8 mouse cellular contexts compared by ENCODE assay signal in genomic region chr8:66486084-66486763, GRCm38 (mm10). TPM values are rescaled to one million over a fixed set of nuclear protein-coding genes. Genes with fewer than 3 reads are reported as not detected.
DNase-seq lines count a peak whose midpoint lies in the region; ATAC-seq and TF ChIP-seq lines count a peak whose summit lies in the region.

Tma16 (minus strand) TSS chr8:66486530.

- H3K27me3 ChIP-seq in CH12.LX (replicated peaks): no peaks in the 10 kb centered on the region
- H3K27me3 ChIP-seq in forebrain, embryonic 12.5 days: no peaks in the 10 kb centered on the region
- H3K27me3 ChIP-seq in heart, postnatal 0 days (ENCODE audit: control insufficient read depth, insufficient read depth, low read length): no peaks in the 10 kb centered on the region
- no peaks in the 10 kb centered on the region for H3K27me3 ChIP-seq in liver, embryonic 16.5 days (ENCODE audit: control insufficient read depth, insufficient read depth, low read depth, low read length)
- no peaks in the 10 kb centered on the region for H3K27me3 ChIP-seq in neural tube, embryonic 13.5 days
- no peaks in the 10 kb centered on the region for H3K27me3 ChIP-seq in testis, adult 2 months (ENCODE audit: control insufficient read depth, insufficient read depth, low read length)

- in situ Hi-C loops in CH12.LX (cut with MboI; ENCODE audit: low pct_ligation_motif_present, low pct_unique_long_range_greater_than_20kb, low sequenced_read_pairs): no loop called here

- peaks cover 31% of the 10 kb centered on the region for H3K79me2 ChIP-seq in CH12.LX (replicated peaks; ENCODE audit: control insufficient read depth, extremely low read depth, insufficient read depth, poor library complexity, severe bottlenecking)

- no peak for TF ChIP-seq RAD21 in CH12.LX (IDR thresholded peaks at IDR 0.05; ENCODE audit: low read depth, low read length)

- TF ChIP-seq EP300 in CH12.LX (IDR thresholded peaks at IDR 0.05; ENCODE audit: low read length): no peak
- TF ChIP-seq EP300 in heart, postnatal 0 days (IDR thresholded peaks at IDR 0.05; ENCODE audit: low read depth): no peak

- H3K4me1 ChIP-seq in CH12.LX (ENCODE audit: control insufficient read depth in 1 of 2, insufficient read depth in 2 of 2): peaks cover 0 to 21% of the 10 kb centered on the region in 2 experiments; a peak in 2 of 4 replicates
- peaks cover 4% of the 10 kb centered on the region; the same call in 1 of the 2 replicates for H3K4me1 ChIP-seq in forebrain, embryonic 12.5 days
- H3K4me1 ChIP-seq in heart, postnatal 0 days (ENCODE audit: control insufficient read depth, insufficient read depth): no peaks in the 10 kb centered on the region
- H3K4me1 ChIP-seq in liver, embryonic 16.5 days (ENCODE audit: control insufficient read depth, low read depth, low read length): no peaks in the 10 kb centered on the region
- peaks cover 14% of the 10 kb centered on the region for H3K4me1 ChIP-seq in neural tube, embryonic 13.5 days (replicated peaks)
- H3K4me1 ChIP-seq in testis, adult 2 months (ENCODE audit: control insufficient read depth, insufficient read depth, low read length): no peaks in the 10 kb centered on the region

- no peaks in the 10 kb centered on the region for H3K9me3 ChIP-seq in CH12.LX (replicated peaks; ENCODE audit: low read length)
- no peaks in the 10 kb centered on the region for H3K9me3 ChIP-seq in forebrain, embryonic 12.5 days
- no peaks in the 10 kb centered on the region for H3K9me3 ChIP-seq in heart, postnatal 0 days (replicated peaks; ENCODE audit: control insufficient read depth, low read length)
- H3K9me3 ChIP-seq in liver, embryonic 16.5 days (replicated peaks; ENCODE audit: control insufficient read depth, low read length): no peaks in the 10 kb centered on the region
- no peaks in the 10 kb centered on the region for H3K9me3 ChIP-seq in neural tube, embryonic 13.5 days

- H3K9ac ChIP-seq in CH12.LX (ENCODE audit: insufficient read depth, low read depth): peak within 1 kb of the TSS; percentile 92
- H3K9ac ChIP-seq in forebrain, embryonic 12.5 days: peak within 1 kb of the TSS; percentile 77
- peak within 1 kb of the TSS; percentile 76 for H3K9ac ChIP-seq in heart, postnatal 0 days (replicated peaks; ENCODE audit: low read depth, low read length)
- H3K9ac ChIP-seq in liver, embryonic 16.5 days (ENCODE audit: low read depth, low read length): peak within 1 kb of the TSS; percentile 79
- H3K9ac ChIP-seq in neural tube, embryonic 13.5 days: peak within 1 kb of the TSS; percentile 90

- dilution Hi-C loops in CH12.LX (cut with MboI; ENCODE audit: extremely low pct_ligation_motif_present, extremely low pct_unique_long_range_greater_than_20kb, low sequenced_read_pairs): no loop called here

- peak; percentile 80 for TF ChIP-seq POLR2A in CH12.LX (IDR thresholded peaks at IDR 0.05; ENCODE audit: low read depth, low read length)
- peak; percentile 58 for TF ChIP-seq POLR2A in testis, adult 2 months (IDR thresholded peaks at IDR 0.05; ENCODE audit: control insufficient read depth, low read depth, low read length)

- peak within 1 kb of the TSS; percentile 65 to 93 (median 82) for H3K4me3 ChIP-seq in CH12.LX (replicated peaks in 1 of 3; ENCODE audit: low read depth in 2 of 3, low read length in 2 of 3, poor library complexity in 1 of 3)
- H3K4me3 ChIP-seq in forebrain, embryonic 12.5 days (replicated peaks): peak within 1 kb of the TSS; percentile 88
- H3K4me3 ChIP-seq in heart, postnatal 0 days (ENCODE audit: low read depth, low read length): peak within 1 kb of the TSS; percentile 78
- H3K4me3 ChIP-seq in liver, embryonic 16.5 days (ENCODE audit: low read depth, low read length): peak within 1 kb of the TSS; percentile 83
- H3K4me3 ChIP-seq in neural tube, embryonic 13.5 days: peak within 1 kb of the TSS; percentile 86
- H3K4me3 ChIP-seq in testis, adult 2 months (ENCODE audit: control insufficient read depth, low read depth, low read length): peak within 1 kb of the TSS; percentile 98

- no peak within 1 kb of the TSS for H3K27ac ChIP-seq in CH12.LX (ENCODE audit: insufficient read depth, low read depth)
- peak within 1 kb of the TSS; percentile 77 for H3K27ac ChIP-seq in forebrain, embryonic 12.5 days
- peak within 1 kb of the TSS; percentile 59; the same call in 1 of the 2 replicates for H3K27ac ChIP-seq in heart, postnatal 0 days (ENCODE audit: low read depth)
- no peak within 1 kb of the TSS for H3K27ac ChIP-seq in liver, embryonic 16.5 days (ENCODE audit: low read length)
- peak within 1 kb of the TSS; percentile 81 for H3K27ac ChIP-seq in neural tube, embryonic 13.5 days (replicated peaks)
- H3K27ac ChIP-seq in testis, adult 2 months (ENCODE audit: control insufficient read depth, insufficient read depth, low read depth, low read length): no peak within 1 kb of the TSS; the same call in 1 of the 2 replicates

- ATAC-seq in forebrain, embryonic 12.5 days (ENCODE audit: low FRiP score): peak; percentile 96
- ATAC-seq in heart, postnatal 0 days (ENCODE audit: insufficient read depth, low read depth): peak; percentile 94
- ATAC-seq in liver, embryonic 16.5 days (ENCODE audit: low read depth): peak; percentile 91
- ATAC-seq in neural tube, embryonic 13.5 days (ENCODE audit: low read depth): peak; percentile 97

- WGBS in forebrain, embryonic 12.5 days: under 1% methylated on average over 45 of the region's 45 CpGs
- WGBS in heart, postnatal 0 days: under 1% methylated on average over 35 of the region's 45 CpGs
- WGBS in liver, embryonic 16.5 days (ENCODE audit: insufficient replicate concordance): under 1% methylated on average over 45 of the region's 45 CpGs
- under 1% methylated on average over 45 of the region's 45 CpGs for WGBS in neural tube, embryonic 13.5 days

- peak; percentile 88 for DNase-seq in CH12.LX (ENCODE audit: extremely low read depth)
- peak; percentile 74 for DNase-seq in c-Kit-positive CD71-positive TER-119-negative erythroid progenitor cells, embryonic 14.5 days (ENCODE audit: low read depth)
- peak; percentile 66 for DNase-seq in heart, postnatal 0 days (ENCODE audit: low spot score)
- DNase-seq in kidney, postnatal 4 days: peak; percentile 82 to 87

- no peak for TF ChIP-seq CTCF in CH12.LX (conservative IDR thresholded peaks at IDR 0.05 in 1 of 2, IDR thresholded peaks at IDR 0.05 in 1 of 2; ENCODE audit: low read depth in 2 of 2, low read length in 2 of 2)
- TF ChIP-seq CTCF in heart, postnatal 0 days (IDR thresholded peaks at IDR 0.05; ENCODE audit: low read depth): no peak
- TF ChIP-seq CTCF in testis, adult 2 months (IDR thresholded peaks at IDR 0.05; ENCODE audit: control insufficient read depth, insufficient read depth, insufficient replicate concordance, low read depth, low read length): no peak

- H3K4me2 ChIP-seq in CH12.LX (ENCODE audit: insufficient read depth, low read depth, poor library complexity, severe bottlenecking): peak within 1 kb of the TSS; percentile 86
- peak within 1 kb of the TSS; percentile 71 for H3K4me2 ChIP-seq in forebrain, embryonic 12.5 days
- H3K4me2 ChIP-seq in heart, postnatal 0 days (ENCODE audit: low read depth, low read length): peak within 1 kb of the TSS; percentile 81
- peak within 1 kb of the TSS; percentile 71 for H3K4me2 ChIP-seq in liver, embryonic 16.5 days (ENCODE audit: low read depth, low read length)
- peak within 1 kb of the TSS; percentile 75 for H3K4me2 ChIP-seq in neural tube, embryonic 13.5 days

- H3K36me3 ChIP-seq in CH12.LX (replicated peaks in 1 of 2; ENCODE audit: control insufficient read depth in 1 of 2, insufficient read depth in 1 of 2, low read length in 1 of 2): peaks cover 18 to 28% of the 10 kb centered on the region in 2 experiments
- H3K36me3 ChIP-seq in forebrain, embryonic 12.5 days (replicated peaks): peaks cover 18% of the 10 kb centered on the region
- peaks cover 18% of the 10 kb centered on the region for H3K36me3 ChIP-seq in heart, postnatal 0 days (replicated peaks; ENCODE audit: control insufficient read depth, insufficient read depth, low read length)
- peaks cover 4% of the 10 kb centered on the region; the same call in 1 of the 2 replicates for H3K36me3 ChIP-seq in liver, embryonic 16.5 days (ENCODE audit: control insufficient read depth, insufficient read depth)
- H3K36me3 ChIP-seq in neural tube, embryonic 13.5 days: peaks cover 24% of the 10 kb centered on the region
- no peaks in the 10 kb centered on the region for H3K36me3 ChIP-seq in testis, adult 2 months (ENCODE audit: control insufficient read depth, insufficient read depth, low read length)

TF ChIP-seq in CH12.LX, 34 proteins besides CTCF, POLR2A, EP300 and RAD21 (continues in another document):
- TF ChIP-seq SMC3 (IDR thresholded peaks at IDR 0.05; ENCODE audit: low read depth, low read length) (no peak), UBTF (IDR thresholded peaks at IDR 0.05; ENCODE audit: low read depth, low read length) (0 out of 2 replicates have a peak, but pooled peaks have one; percentile 66), MAX (IDR thresholded peaks at IDR 0.05; ENCODE audit: low read length) (peak; percentile 99), TBP (conservative IDR thresholded peaks at IDR 0.05; ENCODE audit: low read depth, low read length) (peak; percentile 90), JUND (conservative IDR thresholded peaks at IDR 0.05; ENCODE audit: low read depth, low read length) (no peak), BHLHE40 (IDR thresholded peaks at IDR 0.05; ENCODE audit: low read depth, low read length) (peak; percentile 57), MYC (IDR thresholded peaks at IDR 0.05; ENCODE audit: low read depth, low read length) (peak; percentile 99), RCOR1 (conservative IDR thresholded peaks at IDR 0.05; ENCODE audit: low read depth, low read length) (no peak), HCFC1 (IDR thresholded peaks at IDR 0.05; ENCODE audit: low read depth, low read length) (peak; percentile 97), GABPA (IDR thresholded peaks at IDR 0.05; ENCODE audit: insufficient replicate concordance, low read depth, low read length) (peak; percentile 52; the same call in 1 of the 2 replicates), MAFK (IDR thresholded peaks at IDR 0.05; ENCODE audit: insufficient replicate concordance, low read length) (no peak), E2F4 (IDR thresholded peaks at IDR 0.05; ENCODE audit: insufficient replicate concordance, low read depth, low read length) (peak; percentile 80; the same call in 1 of the 2 replicates)

RNA-seq across cellular contexts. Expression of gene Tma16, which starts in this region (rescaled TPM):
- total RNA-seq in CH12.LX (2012; rRNA removed): 13.7 and 19.9 TPM in 2 replicates
- 36.0 and 43.5 TPM in 2 replicates for total RNA-seq in CH12.LX (2014; rRNA removed)
- 36.5 TPM in 2 replicates for polyA plus RNA-seq in CH12.LX (2012; ENCODE audit: insufficient read length, low read depth)
- 14.3 and 15.5 TPM in 2 replicates for polyA plus RNA-seq in forebrain, embryonic 12.5 days (2016; fragmentation: Nextera tagmentation; extraction: Ambion mirVana)
- total RNA-seq in heart, postnatal 0 days (2014; rRNA removed; ENCODE audit: low replicate concordance): 2.6 and 5.7 TPM in 2 replicates
- polyA plus RNA-seq in heart, postnatal 0 days (2015; fragmentation: Nextera tagmentation; extraction: Ambion mirVana): 5.2 and 5.3 TPM in 2 replicates
- polyA plus RNA-seq in liver, embryonic 16.5 days (2015; fragmentation: Nextera tagmentation; extraction: Ambion mirVana): 4.2 and 4.6 TPM in 2 replicates
- polyA plus RNA-seq in neural tube, embryonic 13.5 days (2015; fragmentation: Nextera tagmentation; extraction: Ambion mirVana): 11.2 and 13.4 TPM in 2 replicates
- 2.4 and 2.5 TPM in 2 replicates for polyA plus RNA-seq in testis, adult 2 months (2012; rRNA removed)

Comparison
In these comparisons a context has a peak if more than half of its experiments do, and no peak if none do; other contexts are left out.
1. H3K27ac ChIP-seq: peak in forebrain, embryonic 12.5 days (single experiment), heart, postnatal 0 days (single experiment) and neural tube, embryonic 13.5 days (single experiment); none in CH12.LX (single experiment), liver, embryonic 16.5 days (single experiment) and testis, adult 2 months (single experiment).
2. Peak in every context shown above with its lines, with median percentiles within 50 percentile points of each other: DNase-seq, H3K4me2 ChIP-seq, H3K4me3 ChIP-seq, H3K9ac ChIP-seq and ATAC-seq.